Mouse (Mus musculus): ENCODE results near the gene Nrn1.

The Nrn1 gene

DNA sequence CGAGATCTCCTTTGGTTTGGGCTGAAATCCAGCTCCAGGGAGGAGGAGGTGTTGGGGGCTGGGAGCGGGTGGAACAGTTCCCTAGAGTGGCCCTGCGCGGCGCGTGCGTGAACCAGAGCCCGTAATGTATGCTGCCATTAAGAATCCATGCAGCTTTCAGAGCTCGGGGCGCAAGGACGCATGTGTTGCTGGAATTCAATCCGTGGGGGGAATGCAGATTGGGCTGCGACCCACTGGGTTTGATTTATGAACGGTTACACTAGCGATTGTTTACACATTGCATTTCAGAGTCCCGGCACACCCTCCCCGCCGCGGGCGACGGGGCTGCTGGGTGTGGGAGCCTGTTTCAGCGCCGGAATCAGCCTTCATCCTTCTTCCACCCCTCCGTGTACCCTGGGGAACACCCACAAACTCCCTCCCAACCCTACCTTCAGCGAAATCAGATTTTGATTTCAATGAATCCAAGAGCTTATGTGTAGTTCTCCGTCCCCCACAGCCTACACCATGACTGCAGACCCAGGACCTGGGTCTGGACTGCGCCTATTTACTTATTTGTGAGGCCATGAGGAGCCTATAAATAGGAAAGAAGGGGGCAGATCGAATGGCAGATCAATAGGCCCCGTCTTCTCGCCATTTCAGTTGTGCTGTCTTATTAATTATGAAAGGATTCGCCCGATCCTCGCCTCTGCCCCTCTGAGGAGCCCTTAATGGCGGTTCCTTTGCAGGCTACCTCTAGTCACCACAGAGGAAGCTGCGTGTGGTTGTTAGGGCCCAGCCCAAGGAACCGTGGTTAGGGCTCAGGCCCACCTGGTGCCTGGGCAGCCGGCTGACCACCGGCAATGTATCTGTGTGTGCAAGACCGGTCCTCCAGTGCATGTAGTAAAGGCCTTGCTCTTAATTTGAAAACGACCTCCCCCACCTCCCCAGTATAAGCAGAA is 10.1 kb downstream of the Nrn1 start:
- no peak for DNase-seq (ENCODE audit: low spot score)

DNA sequence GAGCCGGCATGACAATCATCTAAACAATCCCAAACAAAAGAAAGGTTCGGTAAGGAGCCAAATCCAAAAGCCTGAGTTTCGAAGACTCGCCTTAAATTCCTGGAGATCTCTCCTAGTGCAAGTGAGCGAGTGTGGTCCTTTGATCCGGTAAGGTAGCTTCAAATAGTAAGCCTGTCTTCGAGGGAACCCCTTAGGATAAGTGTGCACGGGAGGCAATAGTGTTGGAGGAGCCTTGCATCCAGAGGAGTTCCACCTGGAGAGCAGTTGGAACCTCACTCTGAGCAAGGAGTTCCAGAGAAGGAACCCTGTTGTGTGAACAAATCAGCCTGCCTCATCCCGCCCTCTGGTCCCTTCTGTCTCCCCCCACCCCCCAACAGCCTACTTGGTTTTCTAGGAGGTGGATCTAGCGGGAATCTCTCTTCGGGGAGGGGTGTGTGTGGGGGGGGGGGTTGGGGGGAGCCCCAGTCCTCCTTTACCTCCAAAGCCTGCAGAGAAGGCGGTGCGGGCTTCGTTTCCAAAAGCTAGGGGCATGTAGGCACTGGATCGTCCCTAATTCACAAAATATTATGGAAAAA is 11.1 kb downstream of the Nrn1 start:
- no peak for DNase-seq (ENCODE audit: low spot score)

DNA sequence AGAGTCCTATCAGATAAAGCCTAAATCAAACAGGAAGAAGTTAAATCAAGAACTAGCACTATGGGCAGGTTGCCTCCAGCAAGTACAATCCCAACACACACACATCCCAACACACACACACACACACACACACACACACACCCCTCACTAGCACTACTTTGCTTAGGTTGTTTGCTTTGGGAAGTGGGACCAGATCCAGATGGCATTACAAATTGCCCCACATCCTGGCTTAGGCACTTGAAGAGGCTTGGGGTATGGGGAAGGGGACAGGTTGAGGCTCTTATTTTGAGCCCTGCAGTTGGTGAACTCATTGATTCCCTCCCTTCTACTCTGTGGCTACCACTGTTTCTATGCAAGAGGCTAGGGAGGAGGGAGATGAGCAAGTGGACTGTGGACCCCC is 12.6 kb downstream of the Nrn1 start:
- no peak for DNase-seq (ENCODE audit: low spot score)

DNA sequence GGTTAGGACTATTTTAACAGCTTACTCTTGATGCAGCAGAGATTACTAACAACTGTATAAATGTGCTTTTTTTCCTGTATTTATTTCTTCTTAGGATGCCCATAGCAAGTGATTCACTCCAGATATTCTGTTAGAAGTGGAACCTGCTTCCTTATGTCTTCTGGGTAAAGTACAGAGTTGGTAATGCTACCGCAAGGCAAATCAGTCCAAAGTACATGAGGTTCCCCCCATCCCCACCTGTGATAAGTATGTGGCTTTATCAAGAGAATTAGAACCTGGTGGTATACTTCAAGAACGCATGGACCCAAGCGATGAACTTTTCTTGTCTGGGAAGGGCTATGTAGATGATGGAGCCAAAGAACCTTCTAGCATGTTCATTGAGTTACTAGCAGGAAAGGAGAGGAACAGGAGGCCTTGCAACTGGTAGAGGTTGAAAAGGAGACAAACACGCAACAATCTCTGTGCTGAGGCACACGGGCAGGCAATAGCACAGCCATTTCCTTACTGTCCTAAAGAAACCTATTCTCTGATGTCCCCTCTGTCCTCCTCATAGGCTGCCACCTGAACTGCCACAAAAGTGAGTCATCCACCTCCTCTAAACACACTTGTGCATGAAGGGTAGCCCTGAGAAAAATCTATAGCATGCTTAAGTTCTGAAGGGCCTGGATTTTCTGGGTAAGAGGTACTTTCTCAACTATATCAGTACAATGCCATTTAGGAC is 14.5 kb downstream of the Nrn1 start:
- DNase-seq (ENCODE audit: low spot score): no peak

DNA sequence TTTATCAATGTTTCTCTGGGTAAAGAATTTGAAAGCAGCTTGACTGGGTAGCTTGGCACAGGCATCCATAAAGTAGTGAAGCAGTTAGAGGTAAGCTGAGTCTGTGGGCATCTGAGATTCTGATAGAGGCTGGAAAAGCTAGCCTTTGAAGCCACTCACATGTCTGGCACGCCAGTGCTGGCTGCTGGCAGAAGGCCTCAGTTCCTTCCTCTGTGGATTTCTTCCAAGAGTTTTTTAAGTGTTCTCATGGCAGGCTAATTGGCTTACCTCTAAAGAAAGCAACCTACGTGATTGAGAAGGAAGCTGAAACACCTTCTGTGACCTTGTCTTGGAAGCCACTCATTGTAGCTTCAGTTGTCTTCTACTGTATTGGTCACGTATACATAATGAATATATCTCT is 17.6 kb downstream of the Nrn1 start:
- DNase-seq (ENCODE audit: low spot score): no peak

- no peak for DNase-seq (ENCODE audit: low spot score)
Measured at GRCm38 (mm10) chr13:36716708-36717107, 18.2 kb downstream of the Nrn1 start.

DNA sequence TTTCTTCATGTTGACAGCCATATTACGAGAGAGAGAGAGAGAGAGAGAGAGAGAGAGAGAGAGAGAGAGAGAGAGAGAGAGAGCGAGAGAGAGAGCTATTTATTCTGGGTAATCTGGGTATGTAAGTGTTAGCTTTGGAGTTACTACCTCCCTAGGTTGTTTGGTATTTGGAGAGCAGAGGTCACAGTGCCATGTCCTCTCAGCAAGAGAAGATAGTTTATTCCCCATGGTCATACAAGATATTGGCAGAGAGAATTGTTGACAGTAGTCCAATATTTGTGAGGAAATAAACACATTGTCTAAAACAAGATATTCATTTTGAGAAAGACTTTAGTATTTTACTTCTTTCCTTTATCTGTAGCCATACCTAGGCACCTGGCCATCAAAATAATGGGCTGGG is 20.8 kb downstream of the Nrn1 start:
- no peak for DNase-seq (ENCODE audit: low spot score)

DNA sequence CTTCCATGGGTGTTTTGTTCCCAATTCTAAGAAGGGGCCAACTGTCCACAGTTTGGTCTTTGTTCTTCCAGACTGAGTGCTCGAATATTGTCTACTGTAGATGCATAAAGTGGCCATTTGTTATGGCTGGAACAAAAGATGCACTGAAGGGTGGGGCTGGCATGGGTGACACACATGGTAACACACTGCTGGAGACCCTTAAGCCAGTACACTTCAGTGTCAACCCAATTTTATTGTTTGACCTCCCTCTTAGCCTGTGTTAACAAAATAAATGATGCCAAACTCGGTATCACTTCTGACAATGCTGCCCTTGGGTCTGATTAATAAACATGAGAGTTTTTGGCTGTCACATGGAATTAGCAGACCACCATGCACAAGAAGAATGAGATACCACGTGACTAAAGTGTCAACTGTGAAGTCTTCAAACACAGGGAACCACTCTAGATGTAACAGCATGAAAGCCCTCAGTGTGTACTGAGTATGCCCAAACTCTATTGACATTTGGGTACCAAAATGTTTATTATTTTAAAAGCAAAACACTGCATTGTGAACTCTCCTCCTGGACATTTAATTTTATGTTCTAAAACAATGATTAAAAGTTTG is 27.7 kb downstream of the Nrn1 start:
- no peak for DNase-seq (ENCODE audit: low spot score)

- DNase-seq (ENCODE audit: low spot score): no peak
Measured at GRCm38 (mm10) chr13:36696351-36696771, 38.6 kb downstream of the Nrn1 start.

DNA sequence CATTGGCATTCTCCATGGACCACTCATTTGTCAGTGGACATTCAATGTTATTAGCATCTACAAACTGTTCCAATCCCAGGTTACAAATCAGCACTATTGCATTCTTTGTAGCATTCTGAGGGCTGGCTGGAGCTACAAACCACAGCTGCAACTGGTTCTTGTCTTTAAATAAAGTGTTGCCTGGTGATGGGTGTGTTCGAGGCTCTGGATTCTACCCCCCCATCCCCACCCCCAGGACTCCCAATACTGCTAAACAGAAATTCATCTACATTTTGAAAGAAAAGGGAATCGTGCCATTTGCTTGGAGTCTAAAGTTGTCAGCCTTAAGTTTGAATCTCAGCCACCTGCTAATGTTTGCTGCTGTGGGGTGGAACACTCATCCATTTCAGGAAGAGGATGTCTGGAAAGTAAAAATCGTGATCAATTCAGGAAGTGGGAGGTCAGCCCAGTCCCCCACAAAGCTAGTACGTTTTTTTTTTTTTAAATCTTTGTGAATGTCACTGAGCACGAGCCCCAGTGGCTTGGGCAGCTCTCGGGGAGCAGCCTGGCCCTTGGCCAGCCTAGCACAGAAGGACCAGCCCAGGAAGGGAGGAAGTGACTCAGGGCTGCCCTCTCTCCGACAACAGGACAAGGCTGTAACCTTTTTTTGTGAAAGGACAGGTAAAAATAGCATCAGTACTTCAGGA is 39.3 kb downstream of the Nrn1 start:
- DNase-seq (ENCODE audit: low spot score): no peak

GRCm38 (mm10) chr13:36683581-36683980 is 51.4 kb downstream of the Nrn1 start:
- DNase-seq (ENCODE audit: low spot score): no peak

DNA sequence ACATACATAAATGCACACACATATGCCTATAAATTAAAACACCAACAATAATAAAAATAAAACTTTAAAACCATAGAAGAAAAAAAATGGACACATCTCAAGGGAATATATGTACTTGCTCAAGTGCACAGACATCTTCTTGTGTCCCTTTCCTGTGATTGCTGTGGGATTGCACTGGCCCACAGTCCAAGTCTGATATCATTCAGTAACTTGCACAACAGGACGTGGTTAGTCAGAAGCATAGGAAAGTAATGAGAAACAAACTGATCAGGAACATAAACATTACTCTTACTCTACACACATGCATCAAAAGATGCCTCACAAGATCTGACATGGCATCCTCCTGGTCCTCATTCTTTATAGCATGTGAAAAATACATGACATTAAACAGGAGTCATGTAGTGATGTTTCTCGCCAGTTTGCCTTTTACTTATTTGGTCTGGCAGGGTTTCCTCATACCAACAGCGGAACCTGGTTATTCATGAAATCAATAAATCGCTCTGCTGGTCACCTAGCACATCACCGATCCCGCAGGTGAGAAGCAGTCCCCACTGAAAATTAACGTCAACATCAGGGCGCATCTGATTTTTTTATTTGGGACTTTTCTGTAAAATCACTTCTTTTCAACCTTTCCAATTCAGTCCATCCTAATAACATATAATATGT is 54.1 kb downstream of the Nrn1 start:
- no peak for DNase-seq (ENCODE audit: low spot score)

DNA sequence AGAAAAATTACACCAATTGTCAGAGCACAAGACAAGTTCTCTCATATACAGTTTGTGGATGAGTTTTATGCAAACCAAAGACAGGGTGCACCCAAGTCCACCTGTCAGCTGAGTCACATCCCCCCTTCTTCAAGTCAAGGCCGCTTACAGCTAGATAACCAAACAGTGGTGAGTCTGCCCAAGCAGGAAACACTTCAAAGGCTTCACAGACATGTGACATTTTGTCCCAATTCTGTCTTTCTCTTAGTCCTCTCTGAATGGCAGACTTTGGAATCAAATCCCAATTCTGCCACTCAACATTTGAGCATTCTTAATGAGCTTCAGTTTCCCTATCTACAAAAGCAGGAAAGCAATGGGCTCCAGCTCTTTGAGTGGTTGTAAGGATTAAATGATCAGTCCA is 55.6 kb downstream of the Nrn1 start:
- no peak for DNase-seq (ENCODE audit: low spot score)
